Mouse (Mus musculus) adipocyte (in vitro differentiated cells): ENCODE results near the gene Ror2.

Experiments used
- DNase-seq: peaks from one replicate; pipeline ENCODE4 v3.0.0-alpha.2; 2016; ENCODE audit warnings: low spot score

The Ror2 gene

GRCm38 (mm10) chr13:53194306-53194705 is 91.6 kb downstream of the Ror2 start:
- no peak for DNase-seq

- DNase-seq: no peak
Measured at GRCm38 (mm10) chr13:53193713-53194112, 92.2 kb downstream of the Ror2 start.

GRCm38 (mm10) chr13:53192286-53192685 is 93.6 kb downstream of the Ror2 start:
- no peak for DNase-seq

DNA sequence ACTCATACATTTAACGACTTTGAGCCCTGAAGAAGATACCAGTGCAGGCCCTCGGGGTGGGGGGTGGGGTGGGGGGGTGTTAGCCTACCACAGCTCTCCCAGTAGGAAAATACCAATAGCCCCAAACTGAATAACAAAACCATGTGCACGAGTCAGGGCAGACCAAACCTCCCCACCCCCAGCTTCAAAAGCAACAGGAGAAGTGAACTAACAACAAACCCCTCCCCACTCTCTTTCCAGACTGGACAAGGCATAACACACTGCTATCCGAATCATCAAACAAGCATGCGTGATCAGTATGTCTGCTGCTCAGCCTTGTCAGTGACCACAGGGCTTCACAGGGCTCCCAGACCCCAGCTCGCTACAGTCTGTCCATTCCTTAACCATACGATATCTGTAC is 94.3 kb downstream of the Ror2 start:
- no peak for DNase-seq

DNA sequence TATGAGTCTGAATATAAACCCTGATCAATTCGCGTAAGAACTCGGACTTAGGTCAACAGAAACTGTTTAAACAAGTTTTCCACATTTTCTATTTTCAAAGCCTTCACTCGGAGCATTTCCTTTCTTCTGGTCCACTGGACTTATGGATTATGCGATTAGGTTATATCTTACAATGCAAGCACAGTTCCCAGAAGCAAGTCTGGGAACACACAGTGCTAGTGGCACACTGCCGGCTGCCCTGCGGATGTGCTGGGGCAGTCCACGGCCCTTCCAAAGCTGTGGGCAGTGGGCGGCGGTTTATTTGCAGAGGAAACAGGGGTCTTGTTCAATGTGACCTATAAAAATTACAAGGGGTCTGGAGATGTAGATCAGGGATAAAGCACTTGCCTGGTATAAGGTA is 97.0 kb downstream of the Ror2 start:
- DNase-seq: no peak

- no peak for DNase-seq
Measured at GRCm38 (mm10) chr13:53184858-53185257, 101.1 kb downstream of the Ror2 start.

- no peak for DNase-seq
Measured at GRCm38 (mm10) chr13:53184149-53184548, 101.8 kb downstream of the Ror2 start.

DNA sequence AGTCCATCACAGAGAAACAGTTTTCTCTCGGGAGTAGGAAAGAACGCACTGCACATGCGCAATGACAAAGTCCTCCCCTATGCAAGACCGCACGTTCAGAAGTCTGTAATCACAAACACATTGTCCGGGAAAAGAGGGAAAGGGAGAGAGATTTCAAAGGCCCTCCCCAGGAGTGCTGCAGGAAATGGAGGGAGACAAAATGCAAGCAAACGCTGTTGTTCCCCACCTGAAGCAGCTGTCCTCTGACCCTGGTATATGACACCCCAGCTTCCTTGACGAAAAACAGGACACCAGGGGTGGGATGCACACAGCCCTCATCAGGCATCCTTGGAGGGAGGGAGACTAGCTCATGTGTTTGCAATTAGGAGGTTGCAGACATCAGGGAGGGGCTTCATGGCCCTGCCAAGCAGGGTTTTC is 102.8 kb downstream of the Ror2 start:
- DNase-seq: no peak

DNA sequence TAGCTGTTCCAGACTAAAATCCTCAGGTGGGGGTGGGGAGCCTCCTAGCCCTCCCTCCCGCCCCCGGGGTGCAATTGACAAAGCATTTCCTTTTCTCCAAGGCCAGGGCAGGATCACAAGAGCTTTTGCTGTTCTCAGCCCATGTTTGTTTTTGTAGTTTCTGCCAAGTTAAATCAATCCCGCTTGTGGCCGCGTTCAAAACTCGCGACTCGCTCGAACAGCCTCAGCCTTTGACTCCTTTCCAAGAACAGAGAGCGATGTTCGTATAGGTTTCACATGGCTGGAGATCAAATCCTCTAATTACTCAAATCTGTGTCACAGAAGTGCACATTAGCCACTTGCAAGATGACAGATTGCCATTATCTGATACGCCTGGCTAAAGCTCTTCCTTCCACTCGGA is 107.3 kb downstream of the Ror2 start:
- DNase-seq: no peak

GRCm38 (mm10) chr13:53178171-53178570 is 107.8 kb downstream of the Ror2 start:
- DNase-seq: no peak

GRCm38 (mm10) chr13:53177424-53177718 is 108.6 kb downstream of the Ror2 start:
- no peak for DNase-seq

- DNase-seq: no peak
Measured at GRCm38 (mm10) chr13:53176695-53177423, 109.1 kb downstream of the Ror2 start.

GRCm38 (mm10) chr13:53175041-53175440 is 110.9 kb downstream of the Ror2 start:
- no peak for DNase-seq

- no peak for DNase-seq
Measured at GRCm38 (mm10) chr13:53163671-53164070, 122.3 kb downstream of the Ror2 start.

- DNase-seq: no peak
Measured at GRCm38 (mm10) chr13:53163060-53163459, 122.9 kb downstream of the Ror2 start.

DNA sequence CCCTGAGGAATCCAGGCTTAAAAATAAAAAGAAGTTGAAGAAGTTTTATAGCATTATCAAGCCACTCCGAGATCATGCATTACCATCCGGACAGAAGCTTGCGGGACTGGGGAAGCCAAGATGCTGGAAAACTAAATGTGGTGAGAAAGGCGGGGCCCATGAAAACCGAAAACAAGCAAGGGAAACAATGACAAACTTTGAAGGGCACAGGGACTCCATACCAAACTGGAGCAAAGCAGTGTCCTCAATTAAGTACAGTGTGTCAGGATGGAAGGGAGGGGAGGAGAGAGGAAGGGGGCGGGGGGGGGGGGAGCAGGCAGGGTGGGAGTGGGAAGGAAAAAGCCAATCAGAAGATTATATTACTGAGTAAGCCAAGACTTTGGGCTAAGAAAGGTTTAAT is 126.4 kb downstream of the Ror2 start:
- no peak for DNase-seq

DNA sequence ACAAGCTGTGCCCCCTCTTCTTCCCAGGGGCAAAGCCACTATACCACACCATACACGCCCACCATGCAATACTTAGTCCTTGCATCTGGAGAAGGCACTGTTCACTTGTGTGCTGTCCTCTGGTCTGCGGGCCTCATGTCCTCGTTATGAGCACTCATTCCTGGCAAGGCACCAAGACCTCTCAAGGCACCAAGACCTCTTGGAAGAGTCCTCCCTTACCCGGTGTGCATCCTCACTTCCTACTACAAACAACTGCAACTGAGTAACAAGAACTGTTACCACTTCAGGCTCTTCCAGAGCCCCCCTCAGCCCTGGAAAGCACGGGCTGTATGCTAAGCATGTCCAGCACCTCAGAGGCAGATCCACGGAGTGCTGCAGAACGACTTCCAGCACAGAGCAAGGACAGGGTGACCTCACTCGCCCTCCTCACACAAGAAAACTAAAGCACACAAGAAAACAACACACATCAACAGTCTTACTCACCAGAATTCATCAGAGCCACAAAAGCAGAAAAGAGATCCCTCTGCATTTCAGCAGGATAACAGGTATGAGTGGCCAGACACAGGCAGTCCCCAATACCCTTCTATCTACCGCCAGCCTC is 127.4 kb downstream of the Ror2 start:
- DNase-seq: no peak

DNA sequence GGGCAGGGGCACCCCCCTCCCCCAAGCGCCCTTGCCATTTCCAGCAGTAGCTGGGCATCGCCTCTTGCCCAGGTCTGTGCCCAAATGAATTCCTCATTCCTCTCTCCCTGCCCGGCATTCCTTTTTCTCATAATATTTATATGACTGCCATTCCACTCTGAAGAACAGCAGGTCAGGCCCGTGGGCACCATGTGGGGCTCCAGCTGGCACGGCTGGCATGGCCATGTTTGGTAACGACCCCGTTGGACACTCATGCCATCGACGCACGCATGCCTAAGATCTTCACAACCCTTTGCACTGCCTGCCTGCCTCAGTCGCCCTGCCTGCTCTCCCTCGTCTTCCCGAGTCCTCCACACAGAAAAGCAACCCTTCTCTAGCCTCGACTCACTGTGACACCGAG is 129.0 kb downstream of the Ror2 start:
- DNase-seq: no peak

GRCm38 (mm10) chr13:53156282-53156681 is 129.6 kb downstream of the Ror2 start:
- no peak for DNase-seq

DNA sequence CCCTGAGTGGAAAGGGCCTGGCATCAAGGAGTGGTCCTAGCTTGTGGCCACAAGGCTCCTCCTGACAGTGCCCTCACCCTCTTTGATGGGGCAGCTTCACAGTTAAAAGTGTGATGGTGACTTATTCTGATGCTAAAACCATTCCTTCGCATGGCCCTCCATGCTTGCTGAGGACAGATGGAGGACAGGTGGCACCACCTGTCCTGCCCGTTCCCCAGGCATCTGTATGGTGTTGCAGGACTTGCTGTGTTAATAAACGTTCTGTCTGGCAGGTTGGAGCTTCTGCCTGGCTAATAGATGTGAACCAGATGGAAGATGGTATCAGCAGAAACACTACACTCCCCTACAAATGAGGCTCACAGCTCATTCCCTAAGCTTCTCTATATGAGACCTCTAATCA is 140.4 kb downstream of the Ror2 start:
- no peak for DNase-seq

DNA sequence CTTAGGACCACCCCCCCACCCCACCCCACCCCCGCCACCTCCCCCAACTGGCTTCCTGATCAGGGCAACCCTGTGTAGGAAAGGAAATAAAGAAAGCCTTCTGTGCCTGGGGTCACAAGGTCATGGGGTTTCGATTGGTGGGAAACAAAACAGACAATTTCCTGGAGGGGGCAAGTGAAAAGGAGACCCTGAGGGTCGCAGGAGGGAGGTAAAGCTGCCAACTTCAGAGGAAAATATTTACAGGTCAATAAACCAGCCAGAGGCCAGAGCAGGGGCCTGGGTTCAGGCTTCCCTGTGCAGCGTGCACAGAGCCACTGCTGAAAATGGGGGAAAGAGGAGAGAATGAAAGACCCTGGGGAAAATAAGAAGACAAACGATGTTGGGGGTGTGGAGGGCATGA is 142.8 kb downstream of the Ror2 start:
- DNase-seq: no peak

- peak; percentile 7 for DNase-seq
Measured at GRCm38 (mm10) chr13:53142268-53142667, 143.7 kb downstream of the Ror2 start.

GRCm38 (mm10) chr13:53140298-53140697 is 145.6 kb downstream of the Ror2 start:
- no peak for DNase-seq

DNA sequence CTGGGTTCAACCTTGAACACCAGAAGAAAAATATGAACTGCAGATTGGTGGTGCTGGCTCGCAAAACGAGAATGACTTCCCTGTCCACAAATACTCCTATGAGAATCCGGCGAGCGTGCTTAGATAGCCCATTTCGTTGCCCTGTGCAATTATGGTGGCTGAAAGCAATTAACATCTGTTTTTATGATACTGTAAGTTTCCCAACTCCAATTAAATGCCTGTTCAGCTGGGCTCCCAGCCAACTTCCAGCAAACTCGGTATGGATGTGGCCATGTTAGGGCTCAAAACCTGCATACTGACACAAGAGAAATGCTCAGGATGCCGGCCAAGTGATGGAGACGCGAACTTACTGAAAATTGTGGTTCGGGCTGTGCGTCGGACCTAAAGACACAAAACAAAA is 155.4 kb downstream of the Ror2 start:
- DNase-seq: no peak
